Mouse (Mus musculus): Measurements from ENCODE around the gene Flvcr2. TPM values are rescaled to one million over a fixed set of nuclear protein-coding genes. Genes with fewer than 3 reads are reported as not detected.

The Flvcr2 gene
- total and polyA plus RNA-seq, 3 experiments = 0.04 to 0.17 TPM; not detected in 1

DNA sequence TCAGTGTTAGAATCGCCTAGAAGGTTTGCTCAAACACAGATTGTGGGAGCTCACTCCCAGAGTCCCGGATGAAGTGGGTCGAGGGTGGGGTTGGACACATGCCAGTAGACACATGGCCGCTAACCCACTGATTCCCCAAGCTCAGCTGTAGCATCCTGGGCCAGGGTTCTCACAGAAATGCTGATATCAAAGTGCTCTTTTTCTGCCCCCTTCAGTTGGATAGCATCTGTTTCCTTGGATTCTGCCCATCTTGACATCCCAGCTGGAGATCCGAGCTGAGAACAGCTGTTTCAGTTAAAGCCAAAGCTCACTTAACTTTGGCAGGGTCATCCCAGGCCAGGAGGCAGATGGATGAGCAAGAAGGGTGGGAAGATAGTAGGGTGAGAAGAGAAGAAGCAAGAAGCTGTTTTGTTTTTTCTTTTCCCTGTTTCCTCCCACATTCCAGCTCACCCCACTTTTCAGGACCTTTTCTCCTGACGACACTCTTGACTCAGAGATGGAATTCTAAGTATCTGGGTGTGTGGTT lies 46.5 kb downstream of the Flvcr2 start:
- in situ Hi-C loops (cut with MboI; ENCODE audit: low pct_ligation_motif_present, low pct_unique_long_range_greater_than_20kb, low sequenced_read_pairs) (no loop called here), dilution Hi-C loops (cut with MboI; ENCODE audit: extremely low pct_ligation_motif_present, extremely low pct_unique_long_range_greater_than_20kb, low sequenced_read_pairs) (no loop called here)
- Histone ChIP-seq H3K36me3 (replicated peaks in 1 of 2; ENCODE audit: control insufficient read depth in 1 of 2, insufficient read depth in 1 of 2, low read length in 1 of 2) (no peaks in the 10 kb centered on the region), H3K79me2 (replicated peaks; ENCODE audit: control insufficient read depth, extremely low read depth, insufficient read depth, poor library complexity, severe bottlenecking) (no peaks in the 10 kb centered on the region), H3K4me3 (replicated peaks in 1 of 3; ENCODE audit: low read depth in 2 of 3, low read length in 2 of 3, poor library complexity in 1 of 3) (no peak overlapping the region), H3K4me2 (ENCODE audit: insufficient read depth, low read depth, poor library complexity, severe bottlenecking) (no peak overlapping the region), H3K27ac (ENCODE audit: insufficient read depth, low read depth) (no peak overlapping the region), H3K9ac (ENCODE audit: insufficient read depth, low read depth) (no peak overlapping the region), H3K9me3 (replicated peaks; ENCODE audit: low read length) (no peaks in the 10 kb centered on the region), H3K27me3 (replicated peaks) (no peaks in the 10 kb centered on the region), H3K4me1 (ENCODE audit: control insufficient read depth in 1 of 2, insufficient read depth in 2 of 2) (no peaks in the 10 kb centered on the region)
- TF ChIP-seq MAFK (IDR thresholded peaks at IDR 0.05; ENCODE audit: insufficient replicate concordance, low read length) = no peak
- no peak for DNase-seq (ENCODE audit: extremely low read depth)

DNA sequence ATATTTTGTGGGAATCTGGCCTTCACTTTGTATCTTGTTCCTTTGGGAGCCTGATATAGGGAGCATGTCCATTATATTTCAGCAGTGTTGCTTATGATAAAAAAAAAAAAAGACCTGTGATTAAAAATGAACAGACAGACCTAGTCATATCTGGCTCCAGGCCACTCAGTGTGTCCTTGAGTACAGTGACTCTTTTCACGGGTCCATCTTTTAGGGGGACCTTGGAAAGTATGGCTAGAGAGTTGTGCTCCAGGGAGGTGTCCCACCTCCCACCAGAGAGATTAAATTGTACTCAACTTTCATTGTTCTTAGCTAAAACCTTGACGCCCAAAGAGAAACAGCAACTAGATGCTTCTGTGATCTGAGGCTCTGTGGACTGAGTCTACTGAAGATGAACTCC lies 47.8 kb downstream of the Flvcr2 start:
- no peaks in the 10 kb centered on the region for H3K27me3 ChIP-seq (replicated peaks)
- H3K79me2 ChIP-seq (replicated peaks; ENCODE audit: control insufficient read depth, extremely low read depth, insufficient read depth, poor library complexity, severe bottlenecking) = no peaks in the 10 kb centered on the region
- H3K36me3 ChIP-seq (replicated peaks in 1 of 2; ENCODE audit: control insufficient read depth in 1 of 2, insufficient read depth in 1 of 2, low read length in 1 of 2) = no peaks in the 10 kb centered on the region
- no peak overlapping the region for H3K9ac ChIP-seq (ENCODE audit: insufficient read depth, low read depth)
- no peak for DNase-seq (ENCODE audit: extremely low read depth)
- H3K4me2 ChIP-seq (ENCODE audit: insufficient read depth, low read depth, poor library complexity, severe bottlenecking) = no peak overlapping the region
- no peak overlapping the region for H3K27ac ChIP-seq (ENCODE audit: insufficient read depth, low read depth)
- dilution Hi-C loops (cut with MboI; ENCODE audit: extremely low pct_ligation_motif_present, extremely low pct_unique_long_range_greater_than_20kb, low sequenced_read_pairs) (no loop called here), in situ Hi-C loops (cut with MboI; ENCODE audit: low pct_ligation_motif_present, low pct_unique_long_range_greater_than_20kb, low sequenced_read_pairs) (no loop called here)
- H3K4me3 ChIP-seq (replicated peaks in 1 of 3; ENCODE audit: low read depth in 2 of 3, low read length in 2 of 3, poor library complexity in 1 of 3) = no peak overlapping the region
- H3K4me1 ChIP-seq (ENCODE audit: control insufficient read depth in 1 of 2, insufficient read depth in 2 of 2) = no peaks in the 10 kb centered on the region
- no peak for TF ChIP-seq MAZ (IDR thresholded peaks at IDR 0.05; ENCODE audit: low read depth, low read length)
- no peak for TF ChIP-seq ELF1 (IDR thresholded peaks at IDR 0.05; ENCODE audit: low read depth, low read length)
- no peak for TF ChIP-seq JUND (conservative IDR thresholded peaks at IDR 0.05; ENCODE audit: low read depth, low read length)
- TF ChIP-seq POLR2A (IDR thresholded peaks at IDR 0.05; ENCODE audit: low read depth, low read length) = no peak
- no peak for TF ChIP-seq E2F4 (IDR thresholded peaks at IDR 0.05; ENCODE audit: insufficient replicate concordance, low read depth, low read length)
- no peak for TF ChIP-seq ZC3H11A (IDR thresholded peaks at IDR 0.05; ENCODE audit: low read depth, low read length)
- no peak for TF ChIP-seq ZNF384 (IDR thresholded peaks at IDR 0.05; ENCODE audit: low read depth, low read length)
- no peak for TF ChIP-seq SMC3 (IDR thresholded peaks at IDR 0.05; ENCODE audit: low read depth, low read length)
- no peak for TF ChIP-seq ETS1 (conservative IDR thresholded peaks at IDR 0.05; ENCODE audit: low read depth, low read length)
- TF ChIP-seq RCOR1 (conservative IDR thresholded peaks at IDR 0.05; ENCODE audit: low read depth, low read length) = no peak
- TF ChIP-seq USF1 (IDR thresholded peaks at IDR 0.05; ENCODE audit: low read depth, low read length) = no peak
- no peak for TF ChIP-seq CHD1 (IDR thresholded peaks at IDR 0.05; ENCODE audit: low read depth, low read length)
- TF ChIP-seq MAFK (IDR thresholded peaks at IDR 0.05; ENCODE audit: insufficient replicate concordance, low read length) = no peak
- no peak for TF ChIP-seq UBTF (IDR thresholded peaks at IDR 0.05; ENCODE audit: low read depth, low read length)
- TF ChIP-seq SIN3A (IDR thresholded peaks at IDR 0.05; ENCODE audit: low read length) = no peak
- no peak for TF ChIP-seq NRF1 (IDR thresholded peaks at IDR 0.05; ENCODE audit: low read depth, low read length)
- TF ChIP-seq MEF2A (IDR thresholded peaks at IDR 0.05; ENCODE audit: borderline replicate concordance, low read depth, low read length) = no peak
- TF ChIP-seq JUN (IDR thresholded peaks at IDR 0.05; ENCODE audit: insufficient read depth, low read depth, low read length) = no peak
- TF ChIP-seq CHD2 (IDR thresholded peaks at IDR 0.05; ENCODE audit: low read length) = no peak
- H3K9me3 ChIP-seq (replicated peaks; ENCODE audit: low read length) = no peaks in the 10 kb centered on the region
